Mouse (Mus musculus) liver, embryonic 14.5 days (tissue): ENCODE data around the gene Entpd4b. TPM values are rescaled to one million over a fixed set of nuclear protein-coding genes. Genes with fewer than 3 reads are reported as not detected.
"Not testable (repeated sequence)": the region's sequence is repeated elsewhere in the genome, so short reads cannot be mapped to it uniquely, and the experiment has no call there.

Experiments used
- ATAC-seq: fragments of 200-750 bp; cut with Nextera tagmentation; 2 replicates; pipeline ENCODE4 v1.8.0; 2017; ENCODE audit warnings: moderate number of reproducible peaks, mild to moderate bottlenecking, moderate library complexity; ENCODE audit not compliant: insufficient read depth
- DNase-seq, 3 experiments: peaks; one replicate each; pipeline ENCODE4 v3.0.0-alpha.2; 2012 to 2013; ENCODE audit warnings: low read depth in 3 of 3, low spot score in 3 of 3
- H3K27ac ChIP-seq: fragments of 300-500 bp; sonication (generic); 2 replicates; pipeline ENCODE4 v1.5.1; 2014; ENCODE audit warnings: moderate library complexity, mild to moderate bottlenecking, control low read depth, inconsistent platforms
- H3K27me3 ChIP-seq: fragments of 300-500 bp; sonication (generic); 2 replicates; pipeline ENCODE4 v1.6.1; 2014; ENCODE audit warnings: mild to moderate bottlenecking, low read length, moderate library complexity; ENCODE audit not compliant: control insufficient read depth, insufficient read depth
- H3K36me3 ChIP-seq: fragments of 300-500 bp; sonication (generic); replicated peaks from 2 replicates; pipeline ENCODE4 v1.6.1; 2014; ENCODE audit warnings: low read depth; ENCODE audit not compliant: control insufficient read depth, insufficient read depth
- H3K4me1 ChIP-seq, 2 experiments: fragments of 200-500 bp in 1 of 2; fragments of 300-500 bp in 1 of 2; sonication (generic) in 1 of 2; replicated peaks; 2 replicates each; pipeline ENCODE4 v1.6.1; 2012 to 2014; ENCODE audit warnings: antibody characterized with exemption in 1 of 2, inconsistent platforms in 1 of 2, low read length in 1 of 2; ENCODE audit not compliant: control insufficient read depth in 2 of 2, insufficient read depth in 2 of 2
- H3K4me2 ChIP-seq: fragments of 300-500 bp; sonication (generic); 2 replicates; pipeline ENCODE4 v1.6.1; 2014; ENCODE audit warnings: low read depth, mild to moderate bottlenecking, control low read depth, moderate library complexity
- H3K4me3 ChIP-seq, 2 experiments: fragments of 200-500 bp in 1 of 2; fragments of 300-500 bp in 1 of 2; sonication (generic) in 1 of 2; 2 replicates each; pipeline ENCODE4 v1.5.1; 2012 to 2014; ENCODE audit warnings: low read depth in 2 of 2, low read length in 2 of 2, mild to moderate bottlenecking in 2 of 2, control low read depth in 1 of 2, inconsistent platforms in 1 of 2, moderate library complexity in 1 of 2; ENCODE audit not compliant: insufficient read depth in 1 of 2
- H3K9ac ChIP-seq: fragments of 300-500 bp; sonication (generic); replicated peaks from 2 replicates; pipeline ENCODE4 v1.6.1; 2014; ENCODE audit warnings: mild to moderate bottlenecking, control low read depth, moderate library complexity
- H3K9me3 ChIP-seq: fragments of 300-500 bp; sonication (generic); 2 replicates; pipeline ENCODE4 v1.6.1; 2016; ENCODE audit warnings: low read length, mixed read lengths; ENCODE audit not compliant: control insufficient read depth
- WGBS: fragments of 180-500 bp; shearing (Covaris S2); extraction: QIAGEN DNeasy Blood & Tissue Kit; methylation state at CpG from one replicate; pipeline ENCODE4 v1.1.7; 2014; ENCODE audit not compliant: insufficient replicate concordance; 5-methylcytosine and 5-hydroxymethylcytosine counted together
- polyA plus RNA-seq, 2 experiments: library from polyadenylated mRNA; depleted of rRNA in 1 of 2; stranded (reverse) in 1 of 2; unstranded in 1 of 2; fragments of >200 nt; fragmentation: Nextera tagmentation in 1 of 2; extraction: Ambion mirVana in 1 of 2; gene quantifications; 2 replicates each; pipeline versions ENCODE4 v1.2.1 to v1.2.3; 2012 to 2014

Entpd4b gene
- polyA plus RNA-seq, 2 experiments, result 2.7 to 3.1 TPM

GRCm38 (mm10) chr14:69542695-69543094, 12.5 kb upstream of the Entpd4b start:
- H3K27me3 ChIP-seq, H3K9ac ChIP-seq, ATAC-seq, H3K4me3 ChIP-seq, DNase-seq, H3K4me1 ChIP-seq, H3K27ac ChIP-seq, H3K4me2 ChIP-seq, H3K9me3 ChIP-seq, H3K36me3 ChIP-seq: not testable (repeated sequence)
- WGBS, result no CpG with 5 or more reads among the region's 7 CpGs

GRCm38 (mm10) chr14:69544033-69544432, 11.2 kb upstream of the Entpd4b start:
- H3K9ac ChIP-seq, H3K4me1 ChIP-seq, H3K27ac ChIP-seq, H3K4me2 ChIP-seq, H3K36me3 ChIP-seq, H3K9me3 ChIP-seq, H3K27me3 ChIP-seq, DNase-seq, H3K4me3 ChIP-seq, ATAC-seq: not testable (repeated sequence)
- WGBS, result no CpG with 5 or more reads among the region's 7 CpGs

- not testable (repeated sequence) for H3K9ac ChIP-seq, H3K9me3 ChIP-seq, H3K4me1 ChIP-seq, H3K27ac ChIP-seq, H3K4me2 ChIP-seq, H3K27me3 ChIP-seq, ATAC-seq, H3K36me3 ChIP-seq, H3K4me3 ChIP-seq, DNase-seq
- WGBS, result no CpG with 5 or more reads among the region's 2 CpGs
Observed at GRCm38 (mm10) chr14:69545052-69545451, 10.2 kb upstream of the Entpd4b start.

- not testable (repeated sequence) for H3K9me3 ChIP-seq, H3K27me3 ChIP-seq, H3K36me3 ChIP-seq, H3K4me1 ChIP-seq, H3K27ac ChIP-seq, H3K4me3 ChIP-seq, DNase-seq, H3K4me2 ChIP-seq, H3K9ac ChIP-seq, ATAC-seq
- WGBS, result no CpG with 5 or more reads among the region's 4 CpGs
Observed at GRCm38 (mm10) chr14:69547310-69547709, 7.9 kb upstream of the Entpd4b start.

GRCm38 (mm10) chr14:69556820-69557219, 1.6 kb downstream of the Entpd4b start:
- WGBS, result no CpG with 5 or more reads among the region's 8 CpGs

GRCm38 (mm10) chr14:69557550-69557949, 2.3 kb downstream of the Entpd4b start:
- H3K9ac ChIP-seq, H3K36me3 ChIP-seq, H3K27me3 ChIP-seq, DNase-seq, H3K9me3 ChIP-seq, H3K27ac ChIP-seq, H3K4me2 ChIP-seq, ATAC-seq, H3K4me1 ChIP-seq, H3K4me3 ChIP-seq: not testable (repeated sequence)
- no CpG with 5 or more reads among the region's 14 CpGs for WGBS

More at GRCm38 (mm10) chr14:69556820-69557219, 1.6 kb downstream of the Entpd4b start:
- H3K27ac ChIP-seq, H3K27me3 ChIP-seq, H3K4me3 ChIP-seq, DNase-seq, H3K9ac ChIP-seq, ATAC-seq, H3K36me3 ChIP-seq, H3K4me2 ChIP-seq, H3K4me1 ChIP-seq, H3K9me3 ChIP-seq: not testable (repeated sequence)

Other genes with a start within 250 kb of the Entpd4b start
- 0.45 TPM in 1 of 2 replicates, not detected in the other for gene Gm16867, start 52.1 kb upstream of the Entpd4b start, polyA plus RNA-seq (2012; rRNA removed)
- 0.53 TPM in 1 of 2 replicates, not detected in the other for gene Gm16867, start 52.1 kb upstream of the Entpd4b start, polyA plus RNA-seq (2014; fragmentation: Nextera tagmentation; extraction: Ambion mirVana)
- not detected in 2 replicates for gene Gm27179, start 42.9 kb upstream of the Entpd4b start, polyA plus RNA-seq (2012; rRNA removed)
- gene Gm27179, start 42.9 kb upstream of the Entpd4b start, polyA plus RNA-seq (2014; fragmentation: Nextera tagmentation; extraction: Ambion mirVana), result not detected in 2 replicates